Mouse (Mus musculus): Measurements from ENCODE around the gene Serpinb5. TPM values are rescaled to one million over a fixed set of nuclear protein-coding genes. Genes with fewer than 3 reads are reported as not detected.
"Not testable (repeated sequence)": the region's sequence is repeated elsewhere in the genome, so short reads cannot be mapped to it uniquely, and the experiment has no call there.

Serpinb5 gene
- polyA plus RNA-seq, 1 experiment from 2014 or later = not detected

DNA sequence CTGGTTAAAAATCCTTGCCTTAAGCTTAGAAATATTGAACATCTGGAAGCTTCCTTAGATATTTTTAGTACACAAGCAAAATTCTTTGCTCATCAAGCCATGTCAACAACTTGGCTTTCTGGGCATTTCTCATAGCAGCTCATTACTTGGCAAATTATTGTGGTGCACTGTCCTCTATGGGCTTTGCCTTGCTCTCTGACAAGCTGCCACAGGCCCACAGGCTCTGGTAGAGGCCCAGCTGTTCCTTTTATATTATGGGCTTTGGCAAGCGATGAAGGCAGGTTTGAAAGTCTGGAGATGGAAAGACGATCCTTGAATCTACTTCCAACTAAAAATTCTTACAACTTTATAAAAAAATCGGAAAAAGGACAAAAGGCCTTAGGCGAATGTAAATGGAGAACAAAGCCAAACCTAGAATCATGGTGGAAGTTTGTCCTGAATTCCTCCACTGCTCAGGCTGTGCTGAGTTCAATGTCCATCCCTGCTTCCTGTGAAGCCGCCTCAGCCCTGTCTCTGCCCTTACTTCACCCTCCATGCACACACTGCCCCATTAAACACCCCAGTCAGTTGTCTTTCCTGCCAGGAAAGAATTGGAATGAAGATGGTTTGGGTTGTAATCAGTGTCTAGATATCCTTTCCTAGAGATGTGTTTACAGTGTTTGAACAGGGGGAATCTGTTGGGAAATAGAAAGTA is 14.4 kb downstream of the Serpinb5 start:
- H3K27me3 ChIP-seq = peaks cover 38% of the 10 kb centered on the region
- DNase-seq (ENCODE audit: low read depth, low spot score) (no peak), ATAC-seq (no peak)
- POLR2A ChIA-PET = no interaction called here
- in situ Hi-C loops (cut with MboI; ENCODE audit: low pct_unique_long_range_greater_than_20kb) = no loop called here
- no peak for TF ChIP-seq CTCF (IDR thresholded peaks at IDR 0.05)
- CTCF ChIA-PET = interaction anchor here (0.8 kb wide), 1 partner anchor 10 kb away, joined by 3 read pairs; no protein-coding TSS in a partner anchor

DNA sequence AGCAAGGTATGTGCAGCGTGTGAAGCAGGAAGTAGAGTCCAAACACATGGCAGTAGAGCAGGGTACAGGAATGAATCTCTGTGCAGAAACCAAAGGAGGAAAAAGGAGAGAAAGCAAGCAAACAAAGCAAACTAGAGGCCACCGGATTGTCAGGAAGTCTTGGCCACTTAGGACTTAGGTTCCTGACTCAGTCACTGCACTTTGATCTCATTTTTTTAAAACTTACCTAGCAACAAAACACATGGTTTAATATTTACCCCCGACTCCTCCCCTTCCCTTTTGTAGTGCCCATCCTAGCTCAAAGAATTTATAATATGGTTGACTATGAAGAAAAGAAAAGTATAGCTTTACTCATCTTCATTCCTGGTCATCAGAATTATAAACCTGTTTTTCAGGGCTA is 15.2 kb downstream of the Serpinb5 start:
- no peak for TF ChIP-seq CTCF (IDR thresholded peaks at IDR 0.05)
- POLR2A ChIA-PET = no interaction called here
- peaks cover 35% of the 10 kb centered on the region for H3K27me3 ChIP-seq
- CTCF ChIA-PET = no interaction called here
- DNase-seq (ENCODE audit: low read depth, low spot score) (no peak), ATAC-seq (no peak)
- in situ Hi-C loops (cut with MboI; ENCODE audit: low pct_unique_long_range_greater_than_20kb) = no loop called here

DNA sequence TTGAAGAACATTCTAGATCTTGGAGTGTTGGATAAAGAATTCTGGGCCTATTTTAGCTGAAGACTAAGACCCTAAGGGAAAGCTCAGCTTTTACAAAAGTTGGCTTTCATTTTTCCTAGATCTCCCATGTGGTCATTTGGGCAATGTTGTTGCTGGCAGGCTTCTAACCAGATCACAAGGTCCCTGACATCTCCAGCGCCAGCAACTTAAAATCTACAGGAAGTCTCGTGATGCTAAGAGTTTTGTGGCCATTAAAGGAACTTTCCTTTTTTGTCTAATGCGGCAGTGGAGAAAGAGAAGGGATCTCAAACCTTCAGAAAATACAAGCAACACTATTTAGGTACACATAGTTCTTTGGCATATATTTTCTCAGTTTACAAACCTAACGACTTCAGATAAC is 21.8 kb downstream of the Serpinb5 start:
- ChIA-PET POLR2A (no interaction called here), CTCF (no interaction called here)
- DNase-seq (ENCODE audit: low read depth, low spot score) (no peak), ATAC-seq (no peak)
- TF ChIP-seq CTCF (IDR thresholded peaks at IDR 0.05) = no peak
- in situ Hi-C loops (cut with MboI; ENCODE audit: low pct_unique_long_range_greater_than_20kb) = no loop called here
- peaks cover 48% of the 10 kb centered on the region for H3K27me3 ChIP-seq

DNA sequence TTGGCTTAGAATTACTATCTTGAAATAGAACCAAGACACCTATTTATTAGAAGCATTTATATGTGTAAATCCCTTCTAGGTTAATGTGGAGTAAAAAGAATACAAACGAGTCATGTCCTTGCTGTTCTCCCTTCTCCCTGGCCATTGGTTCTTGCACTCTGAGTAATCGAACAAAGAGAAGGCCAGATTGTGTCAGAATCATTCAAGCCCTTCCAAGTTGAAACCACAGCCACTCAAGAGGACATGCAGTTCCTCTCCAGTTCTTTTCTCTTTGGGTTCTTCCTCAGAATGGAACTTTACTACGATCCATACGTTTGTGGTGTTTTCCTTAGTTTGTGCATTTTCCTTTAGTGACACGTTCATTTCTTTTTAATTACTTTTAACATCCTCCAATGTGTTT is 22.4 kb downstream of the Serpinb5 start:
- TF ChIP-seq CTCF (IDR thresholded peaks at IDR 0.05) = no peak
- CTCF ChIA-PET = no interaction called here
- POLR2A ChIA-PET = no interaction called here
- DNase-seq (ENCODE audit: low read depth, low spot score) = no peak
- H3K27me3 ChIP-seq = peaks cover 47% of the 10 kb centered on the region
- in situ Hi-C loops (cut with MboI; ENCODE audit: low pct_unique_long_range_greater_than_20kb) = no loop called here
- ATAC-seq = no peak

DNA sequence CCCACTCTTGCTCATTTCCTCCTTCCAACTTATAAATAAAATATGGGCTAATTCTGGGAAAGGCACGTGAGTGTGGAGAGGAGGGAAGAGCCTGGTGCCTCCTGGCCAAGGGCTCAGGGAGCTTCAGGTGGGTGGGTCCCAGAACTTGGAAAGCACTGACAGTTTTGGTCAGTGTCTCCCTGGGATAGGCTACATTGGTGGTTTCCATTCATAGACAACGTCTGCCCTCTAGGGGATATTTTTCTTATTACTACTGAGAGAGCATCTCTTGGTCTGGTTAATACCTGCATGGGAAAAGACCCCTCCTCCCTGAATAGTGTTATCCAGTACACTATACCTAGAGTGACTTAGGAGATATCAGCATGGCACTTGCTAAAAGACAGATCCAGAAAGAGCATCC is 22.8 kb downstream of the Serpinb5 start:
- TF ChIP-seq CTCF (IDR thresholded peaks at IDR 0.05) = peak; percentile 55
- ATAC-seq = peak; percentile 78

DNA sequence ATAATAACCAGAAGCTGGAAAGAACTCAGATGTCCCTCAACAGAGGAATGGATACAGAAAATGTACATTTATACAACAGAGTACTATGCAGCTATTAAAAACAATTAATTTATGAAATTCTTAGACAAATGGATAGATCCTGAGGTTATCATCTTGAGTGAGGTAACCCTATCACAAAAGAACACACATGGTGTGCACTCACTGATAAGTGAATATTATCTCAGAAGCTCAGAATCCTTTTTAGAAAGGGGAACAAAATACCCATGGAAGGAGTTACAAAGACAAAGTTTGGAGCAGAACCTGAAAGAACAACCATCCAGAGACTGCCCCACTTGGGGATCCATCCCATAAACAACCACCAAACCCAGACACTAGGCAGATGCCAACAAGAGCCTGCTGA is 34.2 kb downstream of the Serpinb5 start:
- POLR2A ChIA-PET; CTCF ChIA-PET; in situ Hi-C loops (cut with MboI; ENCODE audit: low pct_unique_long_range_greater_than_20kb); H3K27me3 ChIP-seq; DNase-seq (ENCODE audit: low read depth, low spot score); ATAC-seq: not testable (repeated sequence)

More for the DNA sequence above, 22.8 kb downstream of the Serpinb5 start:
- ChIA-PET POLR2A (no interaction called here), CTCF (interaction anchor here (1.6 kb wide), 1 partner anchor 12 kb away, joined by 4 read pairs; no protein-coding TSS in a partner anchor)
- peaks cover 45% of the 10 kb centered on the region for H3K27me3 ChIP-seq
- in situ Hi-C loops (cut with MboI; ENCODE audit: low pct_unique_long_range_greater_than_20kb) = no loop called here
- no peak for DNase-seq (ENCODE audit: low read depth, low spot score)

DNA sequence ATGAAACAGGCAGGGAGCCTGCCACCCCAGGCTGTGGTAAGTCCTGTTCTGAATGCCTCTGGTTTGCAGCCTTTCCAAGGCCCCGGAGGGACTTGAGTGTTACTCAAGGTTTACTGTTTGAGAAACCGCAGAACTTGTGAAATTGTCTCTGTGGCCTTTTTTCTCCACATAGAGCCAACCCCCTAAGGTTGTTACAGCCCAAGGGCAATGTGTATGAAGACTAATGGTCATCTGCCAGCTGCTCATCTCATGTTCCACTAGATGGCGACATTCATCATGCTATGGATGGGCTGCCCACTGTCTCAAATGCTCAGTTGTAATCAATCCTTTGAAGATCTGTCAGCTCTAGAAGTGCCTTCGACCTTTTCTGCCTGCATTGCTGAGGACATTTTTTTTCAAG is 40.4 kb downstream of the Serpinb5 start:
- CTCF ChIA-PET = no interaction called here
- peaks cover 10% of the 10 kb centered on the region for H3K27me3 ChIP-seq
- DNase-seq (ENCODE audit: low read depth, low spot score) (no peak), ATAC-seq (no peak)
- in situ Hi-C loops (cut with MboI; ENCODE audit: low pct_unique_long_range_greater_than_20kb) = no loop called here
- POLR2A ChIA-PET = no interaction called here
- TF ChIP-seq CTCF (IDR thresholded peaks at IDR 0.05) = peak; percentile 55

DNA sequence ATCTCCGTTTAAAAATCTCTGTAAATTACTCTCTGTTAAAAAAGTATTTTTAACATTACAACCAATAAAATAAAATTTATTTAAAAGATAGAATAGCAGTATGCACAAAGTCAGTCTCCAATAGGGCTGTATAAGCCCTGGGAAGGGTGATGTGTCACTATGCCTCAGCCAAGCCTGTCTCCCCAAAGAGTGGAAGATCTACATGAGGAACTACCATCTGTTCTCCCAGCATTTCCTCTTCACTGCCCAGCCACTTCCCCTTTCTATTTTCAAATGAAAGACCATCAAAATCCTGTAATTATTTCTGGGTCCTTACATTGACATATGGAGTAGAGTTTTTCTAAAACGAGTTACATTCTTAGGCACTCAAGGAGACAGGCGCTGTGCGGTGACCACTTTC is 71.0 kb downstream of the Serpinb5 start:
- H3K27me3 ChIP-seq = peaks cover 4% of the 10 kb centered on the region
- in situ Hi-C loops (cut with MboI; ENCODE audit: low pct_unique_long_range_greater_than_20kb) = no loop called here
- ChIA-PET POLR2A (no interaction called here), CTCF (no interaction called here)
- DNase-seq (ENCODE audit: low read depth, low spot score) (no peak), ATAC-seq (no peak)
- TF ChIP-seq CTCF (IDR thresholded peaks at IDR 0.05) = no peak

Other genes starting within 250 kb of the Serpinb5 start
- 11.7 TPM for gene Bcl2, start 146.9 kb upstream of the Serpinb5 start, polyA plus RNA-seq (2021)
- gene Kdsr, start 101.4 kb upstream of the Serpinb5 start, polyA plus RNA-seq (2021) = 21.7 TPM
- gene Vps4b, start 64.4 kb upstream of the Serpinb5 start, polyA plus RNA-seq (2021) = 92.3 TPM
- gene Serpinb12, start 73.3 kb downstream of the Serpinb5 start, polyA plus RNA-seq (2021) = not detected
- not detected for gene Serpinb13, start 119.8 kb downstream of the Serpinb5 start, polyA plus RNA-seq (2021)
- not detected for gene Serpinb3a, start 191.1 kb downstream of the Serpinb5 start, polyA plus RNA-seq (2021)
- gene Serpinb3d, start 222.3 kb downstream of the Serpinb5 start, polyA plus RNA-seq (2021) = not detected

All from Patski (cell line).